Mouse (Mus musculus) bone marrow macrophage, adult 2 months (primary cell): ENCODE results near the gene Cmya5.

Experiments used
- CTCF ChIP-seq: IDR thresholded peaks from 2 replicates; pipeline ENCODE4 v1.5.1; 2012; ENCODE audit warnings: low read depth, mild to moderate bottlenecking, low read length, moderate library complexity
- POLR2A ChIP-seq: IDR thresholded peaks from 2 replicates; pipeline ENCODE4 v1.6.1; 2012; ENCODE audit warnings: mild to moderate bottlenecking, low read depth, low read length, borderline replicate concordance

DNA sequence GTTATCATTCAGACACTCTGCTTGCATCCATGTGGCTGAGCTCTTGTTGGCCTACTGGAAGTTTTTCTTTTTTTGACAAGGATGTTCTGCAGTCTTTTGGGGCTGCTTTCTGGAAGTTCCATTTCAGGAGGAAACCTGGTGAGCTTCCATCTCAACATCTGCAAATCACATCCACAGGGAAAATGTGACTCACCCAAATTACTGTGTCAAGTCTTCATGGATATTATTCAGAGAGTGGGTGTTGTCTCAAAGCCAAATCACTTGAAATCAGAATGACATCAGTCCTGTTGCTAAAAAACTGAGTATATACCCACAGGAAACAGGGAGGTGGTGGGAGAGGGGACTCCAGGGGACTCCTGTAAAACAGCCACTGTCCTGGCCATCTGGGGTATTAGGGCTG, 149.8 kb downstream of the Cmya5 start:
- TF ChIP-seq CTCF, result no peak
- TF ChIP-seq POLR2A, result no peak
